Mouse (Mus musculus) liver, embryonic 14.5 days (tissue): ENCODE data around the gene Ttc38.

Experiments
- CTCF ChIP-seq: IDR thresholded peaks from 2 replicates; pipeline ENCODE4 v1.5.1; 2016; ENCODE audit warnings: antibody characterized with exemption, low read depth, control low read depth
- EP300 ChIP-seq: IDR thresholded peaks from 2 replicates; pipeline ENCODE4 v1.6.1; 2016; ENCODE audit warnings: antibody characterized with exemption, low read depth

GRCm38 (mm10) chr15:85826676-85827075 lies 5.4 kb upstream of the Ttc38 start:
- peak; percentile 76 for TF ChIP-seq EP300
- no peak for TF ChIP-seq CTCF
